Mouse (Mus musculus): ENCODE data around the gene Gpr107. TPM values are rescaled to one million over a fixed set of nuclear protein-coding genes. Genes with fewer than 3 reads are reported as not detected.

Gpr107 gene
- polyA plus RNA-seq, 2 experiments = 25.1 to 34.5 TPM

GRCm38 (mm10) chr2:31179471-31179870, 27.4 kb downstream of the Gpr107 start:
- no peak for TF ChIP-seq POLR2A (IDR thresholded peaks at IDR 0.05; ENCODE audit: borderline replicate concordance, extremely low read depth, insufficient read depth, insufficient read length)
- WGBS = 73% methylated on average over 7 of the region's 7 CpGs

GRCm38 (mm10) chr2:31180081-31180551, 28.0 kb downstream of the Gpr107 start:
- no peaks in the 10 kb centered on the region for H3K27me3 ChIP-seq (ENCODE audit: control insufficient read depth, insufficient read depth, low read length)
- WGBS = 68% methylated on average over 7 of the region's 7 CpGs
- no peak for TF ChIP-seq POLR2A (IDR thresholded peaks at IDR 0.05; ENCODE audit: borderline replicate concordance, extremely low read depth, insufficient read depth, insufficient read length)
- no peaks in the 10 kb centered on the region for H3K4me1 ChIP-seq (ENCODE audit: control insufficient read depth, insufficient read depth, low read length)
- no peak overlapping the region for H3K27ac ChIP-seq (replicated peaks; ENCODE audit: low read depth, low read length)
- ATAC-seq (ENCODE audit: low FRiP score, low read depth) (no peak), DNase-seq (ENCODE audit: low spot score) (no peak)
- no peak overlapping the region for H3K9ac ChIP-seq (ENCODE audit: low read depth, low read length, severe bottlenecking)
- peaks cover 91% of the 10 kb centered on the region for H3K36me3 ChIP-seq (ENCODE audit: control insufficient read depth, insufficient read depth, low read length)
- no peaks in the 10 kb centered on the region for H3K9me3 ChIP-seq (ENCODE audit: control insufficient read depth, low read length)
- H3K4me2 ChIP-seq (replicated peaks; ENCODE audit: low read depth, low read length, severe bottlenecking) = no peak overlapping the region
- no peak overlapping the region for H3K4me3 ChIP-seq (replicated peaks; ENCODE audit: low read length)

More at GRCm38 (mm10) chr2:31179471-31179870, 27.4 kb downstream of the Gpr107 start:
- no peaks in the 10 kb centered on the region for H3K4me1 ChIP-seq (ENCODE audit: control insufficient read depth, insufficient read depth, low read length)
- H3K4me3 ChIP-seq (replicated peaks; ENCODE audit: low read length) = no peak overlapping the region
- peaks cover 88% of the 10 kb centered on the region for H3K36me3 ChIP-seq (ENCODE audit: control insufficient read depth, insufficient read depth, low read length)
- no peak for DNase-seq (ENCODE audit: low spot score)
- no peaks in the 10 kb centered on the region for H3K27me3 ChIP-seq (ENCODE audit: control insufficient read depth, insufficient read depth, low read length)
- no peaks in the 10 kb centered on the region for H3K9me3 ChIP-seq (ENCODE audit: control insufficient read depth, low read length)
- H3K4me2 ChIP-seq (replicated peaks; ENCODE audit: low read depth, low read length, severe bottlenecking) = no peak overlapping the region
- H3K9ac ChIP-seq (ENCODE audit: low read depth, low read length, severe bottlenecking) = no peak overlapping the region
- no peak for ATAC-seq (ENCODE audit: low FRiP score, low read depth)
- H3K27ac ChIP-seq (replicated peaks; ENCODE audit: low read depth, low read length) = no peak overlapping the region

GRCm38 (mm10) chr2:31182786-31183330, 30.7 kb downstream of the Gpr107 start:
- H3K9me3 ChIP-seq (ENCODE audit: control insufficient read depth, low read length) = no peaks in the 10 kb centered on the region
- WGBS = 89% methylated on average over 6 of the region's 6 CpGs
- H3K27me3 ChIP-seq (ENCODE audit: control insufficient read depth, insufficient read depth, low read length) = no peaks in the 10 kb centered on the region
- H3K27ac ChIP-seq (replicated peaks; ENCODE audit: low read depth, low read length) = no peak overlapping the region
- no peaks in the 10 kb centered on the region for H3K4me1 ChIP-seq (ENCODE audit: control insufficient read depth, insufficient read depth, low read length)
- H3K9ac ChIP-seq (ENCODE audit: low read depth, low read length, severe bottlenecking) = no peak overlapping the region
- TF ChIP-seq POLR2A (IDR thresholded peaks at IDR 0.05; ENCODE audit: borderline replicate concordance, extremely low read depth, insufficient read depth, insufficient read length) = no peak
- H3K4me3 ChIP-seq (replicated peaks; ENCODE audit: low read length) = no peak overlapping the region
- ATAC-seq (ENCODE audit: low FRiP score, low read depth) (no peak), DNase-seq (ENCODE audit: low spot score) (no peak)
- H3K36me3 ChIP-seq (ENCODE audit: control insufficient read depth, insufficient read depth, low read length) = peaks cover 89% of the 10 kb centered on the region
- H3K4me2 ChIP-seq (replicated peaks; ENCODE audit: low read depth, low read length, severe bottlenecking) = no peak overlapping the region

GRCm38 (mm10) chr2:31183830-31184229, 31.7 kb downstream of the Gpr107 start:
- Histone ChIP-seq H3K4me1 (ENCODE audit: control insufficient read depth, insufficient read depth, low read length) (no peaks in the 10 kb centered on the region), H3K9me3 (ENCODE audit: control insufficient read depth, low read length) (no peaks in the 10 kb centered on the region), H3K36me3 (ENCODE audit: control insufficient read depth, insufficient read depth, low read length) (peaks cover 88% of the 10 kb centered on the region), H3K4me2 (replicated peaks; ENCODE audit: low read depth, low read length, severe bottlenecking) (no peak overlapping the region), H3K4me3 (replicated peaks; ENCODE audit: low read length) (no peak overlapping the region), H3K27ac (replicated peaks; ENCODE audit: low read depth, low read length) (no peak overlapping the region), H3K27me3 (ENCODE audit: control insufficient read depth, insufficient read depth, low read length) (no peaks in the 10 kb centered on the region), H3K9ac (ENCODE audit: low read depth, low read length, severe bottlenecking) (no peak overlapping the region)
- TF ChIP-seq POLR2A (IDR thresholded peaks at IDR 0.05; ENCODE audit: borderline replicate concordance, extremely low read depth, insufficient read depth, insufficient read length) = no peak
- DNase-seq (ENCODE audit: low spot score) (no peak), ATAC-seq (ENCODE audit: low FRiP score, low read depth) (no peak)
- WGBS = 87% methylated on average over 1 of the region's 1 CpGs

GRCm38 (mm10) chr2:31188691-31189090, 36.6 kb downstream of the Gpr107 start:
- no peaks in the 10 kb centered on the region for H3K9me3 ChIP-seq (ENCODE audit: control insufficient read depth, low read length)
- TF ChIP-seq POLR2A (IDR thresholded peaks at IDR 0.05; ENCODE audit: borderline replicate concordance, extremely low read depth, insufficient read depth, insufficient read length) = no peak

More at GRCm38 (mm10) chr2:31188691-31189090, 36.6 kb downstream of the Gpr107 start:
- H3K27me3 ChIP-seq (ENCODE audit: control insufficient read depth, insufficient read depth, low read length) = no peaks in the 10 kb centered on the region
- peaks cover 91% of the 10 kb centered on the region for H3K36me3 ChIP-seq (ENCODE audit: control insufficient read depth, insufficient read depth, low read length)
- no peaks in the 10 kb centered on the region for H3K4me1 ChIP-seq (ENCODE audit: control insufficient read depth, insufficient read depth, low read length)
- H3K4me3 ChIP-seq (replicated peaks; ENCODE audit: low read length) = no peak overlapping the region
- DNase-seq (ENCODE audit: low spot score) (no peak), ATAC-seq (ENCODE audit: low FRiP score, low read depth) (no peak)
- no peak overlapping the region for H3K4me2 ChIP-seq (replicated peaks; ENCODE audit: low read depth, low read length, severe bottlenecking)
- no peak overlapping the region for H3K9ac ChIP-seq (ENCODE audit: low read depth, low read length, severe bottlenecking)
- 100% methylated on average over 1 of the region's 1 CpGs for WGBS
- H3K27ac ChIP-seq (replicated peaks; ENCODE audit: low read depth, low read length) = no peak overlapping the region

Data from limb, embryonic 14.5 days (tissue).